11 mouse cellular contexts compared by ENCODE assay signal in genomic region chr7:139583094-139583737, GRCm38 (mm10). TPM values are rescaled to one million over a fixed set of nuclear protein-coding genes. Genes with fewer than 3 reads are reported as not detected.
DNase-seq lines count a peak whose midpoint lies in the region; ATAC-seq and TF ChIP-seq lines count a peak whose summit lies in the region.
"Had no signal": no experiment of that assay in that cellular context is flagged by ENCODE, and none has a peak within 500 bp of the region (broad histone marks: within the 10 kb centered on the region; RNA-seq: fewer than 3 reads in every experiment).

No protein-coding gene starts in this region.

- no peak overlapping the region for H3K27ac ChIP-seq in heart, embryonic 15.5 days
- H3K27ac ChIP-seq in heart, adult 2 months = no peak overlapping the region
- H3K27ac ChIP-seq in midbrain, embryonic 11.5 days (ENCODE audit: low read depth, low read length) = no peak overlapping the region
- no peak overlapping the region for H3K27ac ChIP-seq in midbrain, embryonic 15.5 days
- H3K27ac ChIP-seq in intestine, embryonic 15.5 days = no peak overlapping the region
- no peak overlapping the region for H3K27ac ChIP-seq in stomach, embryonic 16.5 days (ENCODE audit: low read length)
- H3K27ac ChIP-seq: liver, embryonic 14.5 days had no signal

- TF ChIP-seq POLR2A in heart, adult 2 months (IDR thresholded peaks at IDR 0.05; ENCODE audit: insufficient read depth, low read depth, low read length) = no peak

- WGBS in heart, embryonic 15.5 days = 19% methylated on average over 17 of the region's 17 CpGs
- 47% methylated on average over 17 of the region's 17 CpGs for WGBS in heart, adult 2 months
- 8% methylated on average over 17 of the region's 17 CpGs for whole genome bisulfite sequencing in midbrain, embryonic 11.5 days
- 9% methylated on average over 17 of the region's 17 CpGs for WGBS in midbrain, embryonic 15.5 days
- 16% methylated on average over 17 of the region's 17 CpGs for WGBS in intestine, embryonic 15.5 days
- 29% methylated on average over 17 of the region's 17 CpGs for WGBS in stomach, embryonic 16.5 days

- H3K4me2 ChIP-seq in heart, embryonic 15.5 days = peak overlapping the region; percentile 75; the same call in 1 of the 2 replicates
- H3K4me2 ChIP-seq in midbrain, embryonic 11.5 days = peak overlapping the region; percentile 59
- H3K4me2 ChIP-seq in midbrain, embryonic 15.5 days = no peak overlapping the region
- H3K4me2 ChIP-seq in intestine, embryonic 15.5 days (replicated peaks) = 0 out of 2 replicates have a peak overlapping the region, but pooled peaks have one; percentile 74
- H3K4me2 ChIP-seq in stomach, embryonic 16.5 days (ENCODE audit: low read depth, low read length) = peak overlapping the region; percentile 52; the same call in 1 of the 2 replicates

- TF ChIP-seq EP300 in heart, adult 2 months (IDR thresholded peaks at IDR 0.05; ENCODE audit: insufficient read depth, low read depth, low read length) = no peak

- no peak for DNase-seq in heart, adult 2 months
- peak; percentile 95 for DNase-seq in midbrain, embryonic 11.5 days (ENCODE audit: low spot score, missing footprints)
- no peak for DNase-seq in adrenal gland, postnatal 14 days
- DNase-seq: right cerebral cortex, postnatal 25 days; thymus, adult 2 months had no signal

- TF ChIP-seq CTCF in heart, adult 2 months (IDR thresholded peaks at IDR 0.05) = no peak

- no peaks in the 10 kb centered on the region for H3K9me3 ChIP-seq in heart, embryonic 15.5 days (replicated peaks)
- no peaks in the 10 kb centered on the region for H3K9me3 ChIP-seq in midbrain, embryonic 11.5 days (ENCODE audit: control insufficient read depth, low read length)
- H3K9me3 ChIP-seq in midbrain, embryonic 15.5 days = no peaks in the 10 kb centered on the region
- no peaks in the 10 kb centered on the region for H3K9me3 ChIP-seq in intestine, embryonic 15.5 days
- no peaks in the 10 kb centered on the region for H3K9me3 ChIP-seq in stomach, embryonic 16.5 days (replicated peaks; ENCODE audit: control insufficient read depth, low read length)

- H3K4me3 ChIP-seq in heart, embryonic 15.5 days = peak overlapping the region; percentile 51
- H3K4me3 ChIP-seq in heart, adult 2 months = no peak overlapping the region
- H3K4me3 ChIP-seq in midbrain, embryonic 11.5 days (ENCODE audit: low read depth, low read length) = peak overlapping the region; percentile 44
- no peak overlapping the region for H3K4me3 ChIP-seq in midbrain, embryonic 15.5 days
- H3K4me3 ChIP-seq in intestine, embryonic 15.5 days (replicated peaks) = no peak overlapping the region
- peak overlapping the region; percentile 44 for H3K4me3 ChIP-seq in stomach, embryonic 16.5 days (replicated peaks; ENCODE audit: low read length)

- no peak for ATAC-seq in heart, embryonic 15.5 days (replicated peaks; ENCODE audit: insufficient number of reproducible peaks, insufficient read depth, low FRiP score, low read depth)
- ATAC-seq in midbrain, embryonic 11.5 days (ENCODE audit: low FRiP score) = 0 out of 2 replicates have a peak, but pooled peaks have one; percentile 37
- ATAC-seq in midbrain, embryonic 15.5 days (replicated peaks) = no peak
- no peak for ATAC-seq in intestine, embryonic 15.5 days
- ATAC-seq in stomach, embryonic 16.5 days (ENCODE audit: insufficient read depth, low FRiP score) = no peak

- H3K36me3 ChIP-seq in heart, embryonic 15.5 days = peaks cover 16% of the 10 kb centered on the region
- H3K36me3 ChIP-seq in heart, adult 2 months (ENCODE audit: control insufficient read depth, insufficient read depth, low read length) = no peaks in the 10 kb centered on the region
- H3K36me3 ChIP-seq in midbrain, embryonic 11.5 days (ENCODE audit: control insufficient read depth, insufficient read depth, low read length) = no peaks in the 10 kb centered on the region
- no peaks in the 10 kb centered on the region for H3K36me3 ChIP-seq in midbrain, embryonic 15.5 days (replicated peaks)
- 0 out of 2 replicates have a peak, but pooled peaks cover 2% of the 10 kb centered on the region for H3K36me3 ChIP-seq in intestine, embryonic 15.5 days
- H3K36me3 ChIP-seq in stomach, embryonic 16.5 days (ENCODE audit: control insufficient read depth, insufficient read depth, low read length) = 0 out of 2 replicates have a peak, but pooled peaks cover 2% of the 10 kb centered on the region

- H3K79me2 ChIP-seq in heart, adult 2 months (replicated peaks; ENCODE audit: control insufficient read depth, insufficient read depth, low read length) = no peaks in the 10 kb centered on the region

- intact Hi-C loops in heart, adult 2 months (cut with DNase I) = loop anchor here (5.0 kb wide), 1 partner anchor 96 kb away; no protein-coding TSS in a partner anchor

- H3K27me3 ChIP-seq in heart, embryonic 15.5 days = peaks cover 99% of the 10 kb centered on the region
- peaks cover 29% of the 10 kb centered on the region for H3K27me3 ChIP-seq in heart, adult 2 months (ENCODE audit: control insufficient read depth, insufficient read depth, low read length)
- peaks cover 98% of the 10 kb centered on the region for H3K27me3 ChIP-seq in midbrain, embryonic 11.5 days (ENCODE audit: control insufficient read depth, insufficient read depth, low read length)
- H3K27me3 ChIP-seq in midbrain, embryonic 15.5 days (replicated peaks) = peaks cover 90% of the 10 kb centered on the region
- peaks cover 91% of the 10 kb centered on the region for H3K27me3 ChIP-seq in intestine, embryonic 15.5 days (replicated peaks)
- H3K27me3 ChIP-seq in stomach, embryonic 16.5 days (ENCODE audit: control insufficient read depth, insufficient read depth, low read length) = peaks cover 96% of the 10 kb centered on the region

- H3K4me1 ChIP-seq in heart, embryonic 15.5 days (replicated peaks) = peaks cover 41% of the 10 kb centered on the region
- H3K4me1 ChIP-seq in heart, adult 2 months (ENCODE audit: control insufficient read depth, insufficient read depth, low read length) = no peaks in the 10 kb centered on the region; the same call in 1 of the 2 replicates
- H3K4me1 ChIP-seq in midbrain, embryonic 11.5 days (ENCODE audit: control insufficient read depth, insufficient read depth, low read length) = peaks cover 24% of the 10 kb centered on the region
- peaks cover 31% of the 10 kb centered on the region for H3K4me1 ChIP-seq in midbrain, embryonic 15.5 days
- H3K4me1 ChIP-seq in intestine, embryonic 15.5 days (replicated peaks) = peaks cover 27% of the 10 kb centered on the region
- H3K4me1 ChIP-seq in stomach, embryonic 16.5 days (ENCODE audit: control insufficient read depth, insufficient read depth, low read length) = peaks cover 27% of the 10 kb centered on the region

- no peak overlapping the region for H3K9ac ChIP-seq in heart, embryonic 15.5 days
- no peak overlapping the region for H3K9ac ChIP-seq in heart, adult 2 months (ENCODE audit: low read depth, low read length)
- H3K9ac ChIP-seq in midbrain, embryonic 11.5 days (ENCODE audit: low read length) = no peak overlapping the region
- no peak overlapping the region for H3K9ac ChIP-seq in midbrain, embryonic 15.5 days
- no peak overlapping the region for H3K9ac ChIP-seq in intestine, embryonic 15.5 days
- H3K9ac ChIP-seq in stomach, embryonic 16.5 days (ENCODE audit: low read length) = no peak overlapping the region
- H3K9ac ChIP-seq: liver, embryonic 14.5 days had no signal

RNA-seq across cellular contexts. Expression of gene Nkx6-2, which starts 0.6 kb away (rescaled TPM):
- 0.16 and 0.48 TPM in 2 replicates for polyA plus RNA-seq in heart, embryonic 15.5 days (2015; fragmentation: Nextera tagmentation; extraction: Ambion mirVana)
- under 1 TPM in 1 of 2 experiments, not detected in 1; 0.23 TPM for total RNA-seq in heart, adult 2 months (2021)
- 0.18 TPM in 1 of 2 replicates, not detected in the other for polyA plus RNA-seq in heart, adult 2 months (2012; rRNA removed)
- polyA plus RNA-seq in midbrain, embryonic 11.5 days (2014; fragmentation: Nextera tagmentation; extraction: Ambion mirVana) = 48.3 and 54.7 TPM in 2 replicates
- polyA plus RNA-seq in midbrain, embryonic 15.5 days (2015; fragmentation: Nextera tagmentation; extraction: Ambion mirVana) = 3.9 and 7.2 TPM in 2 replicates
- 0.34 and 0.87 TPM in 2 replicates for polyA plus RNA-seq in intestine, embryonic 15.5 days (2015; fragmentation: Nextera tagmentation; extraction: Ambion mirVana)
- polyA plus RNA-seq in stomach, embryonic 16.5 days (2015; fragmentation: Nextera tagmentation; extraction: Ambion mirVana) = 2.6 and 2.8 TPM in 2 replicates
- not detected in 2 replicates for total RNA-seq in adrenal gland, postnatal 14 days (2021)
- total RNA-seq: monocyte, adult 5-6 weeks had no signal
- polyA plus RNA-seq: liver, embryonic 14.5 days had no signal

Comparison
In these comparisons a context has a peak if more than half of its experiments do, and no peak if none do; other contexts are left out.
1. H3K4me3 ChIP-seq: peak in heart, embryonic 15.5 days (single experiment), midbrain, embryonic 11.5 days (single experiment) and stomach, embryonic 16.5 days (single experiment); none in heart, adult 2 months (single experiment), midbrain, embryonic 15.5 days (single experiment) and intestine, embryonic 15.5 days (single experiment).